Mouse (Mus musculus) R1 (cell line): ENCODE measurements around the gene Birc5.
A peak's percentile ranks its signal among the peaks of the same experiment; 100 is the strongest.

ENCODE experiments used
- DNase-seq: peaks from one replicate; pipeline ENCODE4 v3.0.0-alpha.2; 2018; ENCODE audit warnings: low read depth, low spot score

Birc5 gene

DNA sequence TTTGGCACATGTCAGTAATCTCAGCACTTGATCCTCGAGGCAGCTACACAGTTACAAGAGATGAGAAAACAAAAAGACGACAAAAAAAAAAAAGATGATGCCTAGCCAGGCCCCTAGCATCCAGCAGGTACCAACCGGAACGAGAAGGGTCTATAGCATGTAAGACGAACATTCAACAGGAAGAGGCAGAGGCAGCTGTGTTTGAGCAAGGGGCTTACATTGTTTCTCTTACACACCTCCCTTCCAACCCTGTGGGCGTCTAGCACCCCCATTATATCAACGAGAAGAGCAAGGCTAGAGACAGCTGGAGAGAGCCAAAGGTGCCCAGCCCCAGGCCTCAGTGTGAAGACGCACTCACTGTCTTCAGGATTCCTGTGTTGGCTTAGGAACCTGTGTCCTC lies 22.1 kb upstream of the Birc5 start:
- no peak for DNase-seq

- DNase-seq: no peak
Measured at GRCm38 (mm10) chr11:117827386-117827785, 21.7 kb upstream of the Birc5 start.

DNA sequence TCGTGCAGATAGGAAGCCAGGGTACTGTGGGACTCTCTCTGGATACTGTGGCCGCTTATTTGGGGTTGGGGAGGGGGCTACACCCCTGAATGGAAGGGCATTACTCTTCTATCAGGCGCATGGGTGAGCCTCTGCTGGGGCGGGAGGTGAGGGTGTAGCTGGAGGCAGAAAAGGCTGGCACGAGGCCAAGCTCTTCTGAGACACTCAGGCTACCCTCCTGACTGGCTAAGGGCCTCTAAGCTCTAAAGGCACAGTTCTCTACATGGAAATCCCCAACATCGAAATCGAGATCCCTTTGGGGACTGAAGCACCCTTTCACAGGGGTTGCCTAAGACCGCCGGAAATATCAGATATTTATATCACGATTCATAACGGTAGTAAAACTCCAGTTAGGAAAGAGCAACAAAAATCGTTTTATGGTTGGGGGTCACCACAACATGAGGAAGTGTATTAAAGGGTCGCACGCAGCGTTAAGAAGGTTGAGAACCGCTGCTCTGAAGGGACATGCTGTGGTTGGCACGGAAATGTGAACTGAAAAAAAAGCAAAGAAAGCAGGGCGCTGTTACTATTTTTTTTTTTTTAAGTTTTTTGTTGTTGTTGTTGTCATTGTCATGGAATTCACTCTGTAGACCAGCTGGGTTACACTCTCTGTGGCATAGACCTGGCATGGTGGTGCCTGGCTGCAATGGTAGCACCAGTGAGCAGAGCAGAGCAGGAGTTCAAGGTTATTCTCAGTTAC lies 20.7 kb upstream of the Birc5 start:
- no peak for DNase-seq

DNA sequence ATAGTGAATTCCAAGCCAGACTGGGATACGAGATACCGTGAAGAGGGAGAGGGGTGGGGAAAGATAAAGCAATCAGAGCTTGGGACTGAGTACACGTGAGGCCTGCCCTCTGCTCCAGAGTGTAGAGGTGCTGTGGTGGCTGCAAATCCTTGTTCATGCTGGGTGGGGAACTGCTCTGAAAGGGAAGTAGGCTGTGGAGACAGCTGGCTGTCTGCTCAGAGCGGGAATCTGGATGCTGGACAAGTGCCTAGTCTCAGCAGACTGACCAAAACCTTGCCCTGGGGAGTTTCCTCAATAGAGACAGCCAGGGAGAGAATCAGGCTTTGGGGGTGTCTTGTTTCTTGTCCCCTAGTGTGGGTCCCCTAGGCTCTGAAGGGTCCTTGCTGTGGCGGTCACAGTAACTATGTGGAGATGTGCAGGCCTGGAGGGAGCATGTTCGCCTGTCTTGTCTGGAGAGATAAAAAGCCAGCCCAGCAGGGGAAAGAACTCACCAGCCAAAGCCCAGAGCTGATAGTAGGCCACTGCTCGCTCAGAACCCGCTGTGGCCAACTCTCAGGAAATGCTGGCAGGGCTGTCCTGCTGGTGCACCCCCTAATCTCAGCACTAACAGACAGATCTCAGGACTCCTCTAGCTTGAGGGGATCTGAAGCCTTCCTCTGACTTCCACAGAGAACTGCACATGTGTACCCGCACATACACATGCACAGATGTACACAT lies 20.0 kb upstream of the Birc5 start:
- no peak for DNase-seq

- DNase-seq: peak; percentile 41
Measured at GRCm38 (mm10) chr11:117829671-117830215, 19.3 kb upstream of the Birc5 start.

DNA sequence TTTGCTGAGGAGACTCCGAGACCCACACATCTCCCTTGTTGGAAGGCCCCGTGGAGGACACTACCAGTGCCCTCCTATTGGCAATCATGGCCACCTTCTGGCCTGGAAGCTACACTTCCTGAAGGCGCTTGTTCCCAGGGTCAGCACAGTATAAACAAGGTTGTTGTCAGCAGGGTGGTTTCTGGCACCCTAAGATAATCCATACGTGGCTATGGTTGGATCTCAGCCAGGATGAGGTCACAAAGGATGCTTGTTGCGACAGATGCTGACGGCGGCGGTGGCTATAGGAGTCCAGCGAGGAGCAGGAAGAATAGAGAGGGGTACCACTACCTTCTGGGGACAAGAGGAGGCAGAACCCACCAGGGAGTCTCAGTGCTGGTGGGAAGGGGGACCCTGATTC lies 18.6 kb upstream of the Birc5 start:
- DNase-seq: no peak

GRCm38 (mm10) chr11:117832086-117832969 lies 16.7 kb upstream of the Birc5 start:
- DNase-seq: peak; percentile 96

DNA sequence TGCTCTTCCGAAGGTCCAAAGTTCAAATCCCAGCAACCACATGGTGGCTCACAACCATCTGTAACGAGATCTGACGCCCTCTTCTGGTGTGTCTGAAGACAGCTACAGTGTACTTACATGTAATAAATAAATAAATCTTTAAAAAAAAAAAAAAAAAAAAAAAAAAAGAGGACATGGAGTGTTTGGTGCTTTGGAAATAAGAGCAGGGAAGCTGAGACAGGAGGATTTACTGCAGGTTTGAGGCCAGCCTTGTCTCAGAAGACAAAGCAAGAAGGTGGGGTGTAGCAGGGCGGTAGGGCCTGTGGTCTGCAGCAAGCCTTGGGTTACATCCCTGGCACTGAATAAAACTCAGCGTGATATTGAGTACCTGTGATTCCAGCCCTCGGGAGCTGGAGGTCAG lies 15.5 kb upstream of the Birc5 start:
- DNase-seq: peak; percentile 29

DNA sequence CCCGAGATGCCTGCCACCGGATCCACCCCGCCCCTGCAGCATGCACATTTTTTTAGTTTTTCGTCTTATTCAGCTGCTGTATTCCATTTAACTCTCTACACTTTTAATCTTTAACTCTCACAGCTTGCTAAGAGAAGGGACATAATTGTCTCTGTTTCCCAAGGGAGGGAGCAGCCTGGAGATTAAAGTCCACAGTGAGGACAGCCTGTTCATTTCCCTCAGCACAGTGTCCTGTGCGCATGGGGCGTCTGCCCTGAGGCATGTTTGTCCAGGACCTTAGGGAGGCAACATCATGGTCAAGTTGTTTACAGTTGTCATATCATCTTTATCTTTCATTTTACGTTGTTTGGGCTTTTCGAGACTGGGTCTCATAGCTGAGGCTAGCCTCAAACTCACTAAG lies 15.0 kb upstream of the Birc5 start:
- DNase-seq: no peak

GRCm38 (mm10) chr11:117836306-117836705 lies 12.7 kb upstream of the Birc5 start:
- peak; percentile 96 for DNase-seq

DNA sequence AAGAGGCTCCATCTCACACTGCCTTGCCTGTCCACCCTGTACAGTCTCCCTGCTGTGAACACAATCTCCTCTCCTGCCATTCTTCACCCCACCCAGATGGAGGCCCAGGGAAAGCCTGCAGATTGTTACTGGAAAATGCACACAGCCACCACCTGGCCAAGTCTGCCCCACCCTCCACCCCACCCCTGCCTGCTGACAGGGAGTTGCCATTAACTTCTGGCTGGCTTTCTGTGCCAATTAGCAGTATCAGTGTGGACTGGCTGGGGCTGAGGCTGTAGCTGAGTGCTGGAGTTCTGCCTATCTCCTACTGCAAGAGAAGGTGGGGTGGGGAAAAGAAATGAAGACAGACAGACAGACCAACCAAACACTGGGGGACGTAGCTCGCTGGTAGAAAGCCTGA lies 10.5 kb upstream of the Birc5 start:
- no peak for DNase-seq

DNA sequence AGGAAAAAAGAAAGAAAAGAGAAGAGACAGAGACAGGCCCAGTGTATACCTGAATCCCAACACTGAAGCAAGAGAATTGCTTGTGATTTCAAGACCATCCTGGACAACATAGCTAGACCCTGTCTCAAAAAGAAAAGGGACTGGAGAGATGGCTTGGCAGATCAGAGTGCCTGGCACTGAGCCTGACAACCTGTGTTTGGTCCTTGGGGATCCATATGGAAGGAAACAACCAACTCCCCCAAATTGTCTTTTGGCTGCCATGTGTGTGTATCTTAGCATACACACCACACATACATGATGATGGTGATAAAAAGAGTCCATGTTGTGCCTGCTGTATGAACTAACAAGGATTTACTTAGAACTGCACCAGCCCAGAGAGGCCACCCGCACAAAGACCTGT lies 10.0 kb upstream of the Birc5 start:
- no peak for DNase-seq

GRCm38 (mm10) chr11:117840910-117841309 lies 8.1 kb upstream of the Birc5 start:
- no peak for DNase-seq

DNA sequence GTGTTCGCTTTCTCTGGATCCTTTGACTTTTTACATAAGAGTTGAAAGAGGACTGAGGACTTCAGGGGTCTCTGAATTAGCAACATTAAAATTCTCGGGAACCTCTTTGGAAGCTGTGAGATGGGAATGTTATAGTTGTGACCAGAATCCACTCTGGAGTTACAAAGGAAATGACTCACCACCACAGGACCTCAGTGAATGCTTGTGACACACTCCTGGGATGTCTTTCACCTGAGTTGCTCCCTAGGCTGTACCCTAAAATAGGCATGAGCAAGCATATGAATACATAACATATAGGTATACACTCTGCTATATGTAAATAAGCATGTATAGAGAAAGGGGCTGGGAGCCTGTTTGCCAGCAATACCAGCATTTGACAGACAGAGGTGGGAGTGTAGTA lies 5.6 kb upstream of the Birc5 start:
- no peak for DNase-seq

DNA sequence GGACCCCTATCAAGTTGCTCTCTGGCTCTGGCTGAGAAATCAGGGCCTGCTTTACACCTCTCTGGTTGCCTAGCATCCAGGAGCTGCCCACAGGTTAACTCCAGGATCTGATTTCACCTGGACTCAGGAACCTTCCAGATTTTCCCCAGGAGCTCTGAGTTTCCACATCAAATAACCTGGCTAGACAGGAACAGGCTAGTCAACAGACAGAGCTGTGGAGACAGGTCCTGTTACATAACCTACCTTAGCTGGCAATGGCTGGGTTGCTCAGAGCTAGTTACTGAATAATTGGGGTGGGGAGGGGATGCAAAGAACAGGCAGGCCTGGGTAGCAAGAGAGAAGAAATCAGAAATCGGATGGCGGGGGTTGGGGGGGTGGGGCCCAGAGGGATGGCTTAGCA lies 4.1 kb upstream of the Birc5 start:
- no peak for DNase-seq

DNA sequence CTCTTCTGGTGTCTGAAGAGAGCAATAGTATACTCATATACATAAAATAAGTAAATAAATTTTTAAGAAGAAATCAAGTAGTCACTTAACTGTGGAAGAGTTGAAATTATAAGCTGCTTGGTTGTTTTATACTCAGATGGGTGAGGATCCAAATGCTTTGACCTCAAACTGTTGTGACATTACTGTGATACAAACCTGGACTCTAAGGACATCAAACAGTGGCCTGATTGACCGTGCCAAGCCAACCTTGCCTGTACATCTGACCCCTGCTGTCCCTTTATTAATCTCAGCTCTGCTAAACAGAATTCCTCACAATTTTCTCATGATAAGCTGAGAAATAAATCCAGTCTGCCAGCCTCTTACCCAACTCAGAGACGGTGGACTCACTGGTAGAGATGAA lies 3.4 kb upstream of the Birc5 start:
- DNase-seq: no peak

DNA sequence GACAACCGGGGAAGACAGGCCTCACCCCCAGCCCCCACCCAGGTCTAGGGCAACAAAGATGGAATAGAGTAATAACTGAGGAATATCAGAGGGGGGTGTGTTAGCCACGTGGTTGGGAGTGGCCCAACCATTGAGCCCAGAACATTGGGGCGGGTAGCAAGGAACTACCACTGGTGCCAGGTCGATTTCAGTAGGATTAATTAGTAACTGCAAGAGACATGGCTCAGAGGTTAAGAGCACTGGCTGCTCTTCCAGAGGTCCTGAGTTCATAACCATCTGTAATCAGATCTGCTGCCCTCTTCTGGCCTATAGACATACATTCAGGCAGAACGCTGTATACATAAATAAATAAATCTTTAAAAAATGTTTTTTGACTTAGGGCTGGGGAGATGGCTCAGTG lies 2.4 kb upstream of the Birc5 start:
- DNase-seq: peak; percentile 49

DNA sequence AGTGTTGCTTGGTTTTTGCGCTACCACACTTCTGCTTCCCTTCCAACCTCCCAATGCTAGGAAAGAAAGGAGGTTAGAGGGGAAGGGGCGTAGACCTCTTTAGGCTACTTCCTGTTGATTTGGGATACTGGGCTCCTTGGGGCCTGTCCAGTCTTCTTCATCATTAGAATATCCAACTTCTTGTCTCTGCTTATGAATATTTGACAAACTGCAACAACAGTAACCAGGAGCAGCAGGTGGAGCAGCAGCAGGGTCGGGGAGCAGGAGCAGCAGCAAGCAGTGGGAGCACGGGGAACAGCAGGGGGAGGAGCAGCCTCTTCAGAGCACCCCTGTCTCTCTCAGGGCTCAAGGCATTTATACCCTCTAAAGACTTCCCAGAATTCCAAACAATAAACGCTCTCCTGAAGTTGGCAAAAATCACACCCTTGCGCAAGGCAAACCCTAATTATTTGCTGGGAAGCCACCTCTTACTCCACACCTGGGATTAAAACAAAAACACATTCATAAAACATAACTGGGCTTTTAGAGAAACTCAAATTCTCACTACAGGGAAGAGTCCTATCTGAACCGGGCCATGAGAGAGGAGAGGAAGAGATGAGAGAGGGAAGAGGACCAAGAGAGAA lies 1.3 kb upstream of the Birc5 start:
- no peak for DNase-seq

DNA sequence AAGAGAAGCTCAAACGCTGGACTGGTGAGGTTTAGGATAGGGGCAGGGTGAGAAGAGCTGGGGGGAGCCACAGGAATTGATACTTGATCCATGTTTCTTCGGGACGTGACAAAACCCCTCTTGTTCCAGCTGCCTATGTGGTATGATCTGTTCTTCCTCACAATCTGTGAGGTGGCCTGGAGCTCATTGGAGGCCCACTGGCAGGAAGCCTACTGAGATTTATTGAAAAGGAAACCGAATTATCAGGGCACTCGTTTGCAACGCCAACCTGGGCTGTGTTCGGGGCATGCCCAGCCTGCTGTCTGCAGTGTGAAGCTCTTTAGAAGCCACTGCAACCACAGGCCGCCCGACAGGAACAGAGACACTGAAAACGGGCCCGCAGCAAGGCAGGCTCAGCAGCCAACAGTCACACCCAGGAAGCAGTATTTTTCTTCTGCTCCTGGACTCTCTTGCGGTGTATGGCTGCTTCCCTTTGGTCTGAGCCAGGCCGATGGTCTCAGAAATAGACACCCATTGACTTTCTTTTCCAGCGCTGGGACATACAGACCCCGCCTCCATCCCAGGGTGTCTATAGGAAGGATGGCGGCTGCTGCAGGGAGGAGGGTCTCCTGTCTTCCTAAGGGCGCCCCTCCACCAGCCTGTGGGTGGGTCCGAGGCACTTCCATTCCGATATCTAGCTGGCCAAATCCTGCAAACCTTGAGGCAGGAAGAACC lies 623 bp upstream of the Birc5 start:
- DNase-seq: peak; percentile 92

- no peak for DNase-seq
Measured at GRCm38 (mm10) chr11:117852875-117853274, 3.8 kb downstream of the Birc5 start.

DNA sequence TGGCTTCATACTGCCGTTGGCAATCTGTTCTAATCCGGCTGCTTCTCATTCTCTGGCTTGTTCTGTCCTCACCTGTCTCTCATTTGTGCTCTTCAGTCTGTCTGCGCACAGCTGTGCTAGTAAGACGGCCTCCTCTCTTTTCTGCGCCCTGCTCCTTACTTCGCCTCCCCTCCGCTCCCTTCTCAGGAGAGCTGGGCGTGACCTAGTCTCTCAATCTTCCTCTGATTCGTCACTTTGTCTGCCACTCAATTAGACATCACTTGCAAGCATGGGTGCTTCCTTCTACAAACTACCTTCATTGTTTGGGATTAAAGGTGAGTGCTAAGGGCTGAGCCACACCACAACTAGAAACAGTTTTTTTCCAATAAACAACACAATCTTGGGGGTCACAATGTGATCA lies 5.2 kb downstream of the Birc5 start:
- peak; percentile 92 for DNase-seq
